Mouse (Mus musculus) spleen, adult 2 months (tissue): ENCODE measurements around the gene Gngt2.

ENCODE experiments used
- CTCF ChIP-seq: fragments of 200-500 bp; IDR thresholded peaks from 2 replicates; pipeline ENCODE4 v1.5.1; 2011; ENCODE audit warnings: mild to moderate bottlenecking, inconsistent platforms; ENCODE audit not compliant: insufficient read depth, insufficient read length, insufficient replicate concordance; ENCODE audit errors: extremely low read depth
- POLR2A ChIP-seq: fragments of 200-500 bp; IDR thresholded peaks from 2 replicates; pipeline ENCODE4 v1.6.1; 2011; ENCODE audit warnings: low read depth, low read length, inconsistent platforms

GRCm38 (mm10) chr11:95815412-95815811 is 21.6 kb upstream of the Gngt2 start:
- no peak for TF ChIP-seq POLR2A
- no peak for TF ChIP-seq CTCF
